Mouse (Mus musculus) heart, postnatal 0 days (tissue): ENCODE results near the gene Atpif1.
"Not testable (repeated sequence)": the region's sequence is repeated elsewhere in the genome, so short reads cannot be mapped to it uniquely, and the experiment has no call there.

Experiments
- CTCF ChIP-seq: IDR thresholded peaks from 2 replicates; pipeline ENCODE4 v1.5.1; 2016; ENCODE audit warnings: antibody characterized with exemption, control low read depth, low read depth
- EP300 ChIP-seq: IDR thresholded peaks from 2 replicates; pipeline ENCODE4 v1.6.1; 2016; ENCODE audit warnings: antibody characterized with exemption, low read depth

DNA sequence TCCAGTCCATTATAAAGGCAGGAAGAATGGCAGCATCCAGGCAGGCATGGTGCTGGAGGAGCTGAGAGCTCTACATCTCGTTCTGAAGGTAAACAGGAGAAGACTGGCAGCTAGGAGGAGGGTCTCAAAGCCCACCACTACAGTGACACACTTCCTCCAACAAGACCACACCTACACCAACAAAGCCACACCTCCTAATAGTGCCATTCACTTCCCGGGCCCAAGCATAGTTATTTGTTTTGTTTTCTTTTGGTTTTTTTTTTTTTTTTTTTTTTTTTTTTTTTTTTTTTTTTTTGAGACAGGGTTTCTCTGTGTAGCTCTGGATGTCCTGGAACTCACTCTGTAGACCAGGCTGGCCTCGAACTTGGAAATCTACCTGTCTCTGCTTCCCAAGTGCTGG is 51.4 kb downstream of the Atpif1 start:
- not testable (repeated sequence) for TF ChIP-seq CTCF, EP300
